Mouse (Mus musculus) hindbrain, embryonic 11.5 days (tissue): ENCODE measurements at regions not wholly inside any gene's neighbourhood (a gene's known extent, or its start where the extent isn't known, plus 50 kb on each side); places are given as distances from the start of the nearest gene placed in this dataset.

ENCODE experiments used
- ATAC-seq: fragments of 200-750 bp; cut with Nextera tagmentation; 2 replicates; pipeline ENCODE4 v1.8.0; 2017; ENCODE audit warnings: mild to moderate bottlenecking, moderate TSS enrichment, moderate library complexity; ENCODE audit not compliant: low FRiP score
- DNase-seq: peaks from one replicate; pipeline ENCODE4 v3.0.0-alpha.2; 2015; ENCODE audit warnings: low spot score
- H3K27ac ChIP-seq: fragments of 300-500 bp; sonication (generic); 2 replicates; pipeline ENCODE4 v1.5.1; 2014; ENCODE audit warnings: mild to moderate bottlenecking, low read depth, low read length
- H3K27me3 ChIP-seq: fragments of 300-500 bp; sonication (generic); 2 replicates; pipeline ENCODE4 v1.6.1; 2014; ENCODE audit warnings: mild to moderate bottlenecking, low read length, moderate library complexity, mixed read lengths; ENCODE audit not compliant: control insufficient read depth, insufficient read depth
- H3K36me3 ChIP-seq: fragments of 300-500 bp; sonication (generic); 2 replicates; pipeline ENCODE4 v1.6.1; 2014; ENCODE audit warnings: mild to moderate bottlenecking, low read length, moderate library complexity, mixed read lengths; ENCODE audit not compliant: control insufficient read depth, insufficient read depth
- H3K4me1 ChIP-seq: fragments of 300-500 bp; sonication (generic); replicated peaks from 2 replicates; pipeline ENCODE4 v1.6.1; 2014; ENCODE audit warnings: low read length, mixed read lengths; ENCODE audit not compliant: control insufficient read depth, insufficient read depth
- H3K4me2 ChIP-seq: fragments of 300-500 bp; sonication (generic); replicated peaks from 2 replicates; pipeline ENCODE4 v1.6.1; 2014; ENCODE audit warnings: mild to moderate bottlenecking, low read depth, low read length
- H3K4me3 ChIP-seq: fragments of 300-500 bp; sonication (generic); 2 replicates; pipeline ENCODE4 v1.5.1; 2014; ENCODE audit warnings: low read depth, low read length
- H3K9ac ChIP-seq: fragments of 300-500 bp; sonication (generic); 2 replicates; pipeline ENCODE4 v1.6.1; 2014; ENCODE audit warnings: low read depth, low read length
- H3K9me3 ChIP-seq: fragments of 300-500 bp; sonication (generic); 2 replicates; pipeline ENCODE4 v1.6.1; 2016; ENCODE audit warnings: low read length; ENCODE audit not compliant: control insufficient read depth
- WGBS: fragments of 180-500 bp; shearing (Covaris S2); extraction: QIAGEN DNeasy Blood & Tissue Kit; methylation state at CpG from one replicate; pipeline ENCODE4 v1.1.7; 2014; 5-methylcytosine and 5-hydroxymethylcytosine counted together

- no peak for DNase-seq
- H3K4me1 ChIP-seq: no peaks in the 10 kb centered on the region
- H3K4me2 ChIP-seq: no peak overlapping the region
- no peak overlapping the region for H3K27ac ChIP-seq
- H3K9ac ChIP-seq: no peak overlapping the region
- no peak for ATAC-seq
- no peaks in the 10 kb centered on the region for H3K36me3 ChIP-seq
- no peaks in the 10 kb centered on the region for H3K9me3 ChIP-seq
- no peaks in the 10 kb centered on the region for H3K27me3 ChIP-seq
- H3K4me3 ChIP-seq: no peak overlapping the region
- 58% methylated on average over 3 of the region's 3 CpGs for WGBS
These were observed 177.7 kb downstream of the Npr3 start for GRCm38 (mm10) chr15:11729381-11729780.

DNA sequence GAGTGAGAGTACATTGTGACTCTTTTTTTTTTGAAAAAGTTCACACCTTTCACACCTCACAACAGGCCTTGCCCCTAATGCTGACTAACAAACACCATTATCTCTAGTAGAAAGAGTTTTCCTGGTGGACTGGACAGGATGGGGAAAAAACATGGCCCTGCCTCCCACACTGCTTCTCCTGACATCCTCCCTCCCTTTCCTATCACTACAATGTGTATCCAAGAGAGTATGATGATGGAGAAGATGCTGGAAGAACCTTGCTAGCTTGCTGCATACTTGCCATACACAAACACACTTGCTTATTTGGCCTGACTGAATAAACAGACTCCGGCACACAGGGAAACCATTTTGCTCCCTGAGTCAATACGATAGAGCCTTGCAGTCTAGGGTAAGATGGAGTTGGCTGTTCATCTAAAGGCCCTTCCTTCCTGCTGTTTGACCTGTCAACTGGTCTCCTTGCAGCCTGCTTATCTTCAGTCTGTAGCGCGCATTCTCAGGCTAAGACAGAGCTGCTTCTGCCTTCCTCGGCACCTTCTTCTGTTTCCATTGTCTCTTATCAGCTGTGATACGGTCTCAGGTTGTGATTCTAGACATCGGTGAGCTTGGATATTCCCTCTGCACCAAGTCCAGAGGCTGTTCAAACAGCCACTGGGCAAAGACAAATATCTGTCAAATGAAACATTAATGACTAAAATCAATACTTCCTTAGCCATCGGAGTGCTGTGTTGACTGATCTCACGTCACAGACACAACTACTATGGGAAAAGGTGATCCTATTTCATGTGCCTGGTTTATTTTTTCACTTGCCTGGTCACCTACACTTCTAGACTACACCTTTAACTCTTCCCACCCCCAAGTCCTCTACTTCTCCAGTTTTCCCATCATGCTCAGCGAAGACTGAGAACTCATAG lies 181.2 kb downstream of the Npr3 start:
- Histone ChIP-seq H3K4me2 (no peak overlapping the region), H3K27ac (no peak overlapping the region), H3K9ac (no peak overlapping the region), H3K4me1 (no peaks in the 10 kb centered on the region), H3K36me3 (no peaks in the 10 kb centered on the region), H3K4me3 (no peak overlapping the region), H3K9me3 (no peaks in the 10 kb centered on the region), H3K27me3 (no peaks in the 10 kb centered on the region)
- no peak for ATAC-seq
- WGBS: 75% methylated on average over 10 of the region's 10 CpGs
- no peak for DNase-seq

GRCm38 (mm10) chr15:11720645-11721044 lies 186.4 kb downstream of the Npr3 start:
- ATAC-seq (no peak), DNase-seq (no peak)
- H3K9ac ChIP-seq: no peak overlapping the region
- no peak overlapping the region for H3K4me2 ChIP-seq
- H3K27me3 ChIP-seq: no peaks in the 10 kb centered on the region
- 80% methylated on average over 4 of the region's 4 CpGs for WGBS
- no peaks in the 10 kb centered on the region for H3K36me3 ChIP-seq
- no peaks in the 10 kb centered on the region for H3K4me1 ChIP-seq
- H3K9me3 ChIP-seq: no peaks in the 10 kb centered on the region
- no peak overlapping the region for H3K27ac ChIP-seq
- no peak overlapping the region for H3K4me3 ChIP-seq

DNA sequence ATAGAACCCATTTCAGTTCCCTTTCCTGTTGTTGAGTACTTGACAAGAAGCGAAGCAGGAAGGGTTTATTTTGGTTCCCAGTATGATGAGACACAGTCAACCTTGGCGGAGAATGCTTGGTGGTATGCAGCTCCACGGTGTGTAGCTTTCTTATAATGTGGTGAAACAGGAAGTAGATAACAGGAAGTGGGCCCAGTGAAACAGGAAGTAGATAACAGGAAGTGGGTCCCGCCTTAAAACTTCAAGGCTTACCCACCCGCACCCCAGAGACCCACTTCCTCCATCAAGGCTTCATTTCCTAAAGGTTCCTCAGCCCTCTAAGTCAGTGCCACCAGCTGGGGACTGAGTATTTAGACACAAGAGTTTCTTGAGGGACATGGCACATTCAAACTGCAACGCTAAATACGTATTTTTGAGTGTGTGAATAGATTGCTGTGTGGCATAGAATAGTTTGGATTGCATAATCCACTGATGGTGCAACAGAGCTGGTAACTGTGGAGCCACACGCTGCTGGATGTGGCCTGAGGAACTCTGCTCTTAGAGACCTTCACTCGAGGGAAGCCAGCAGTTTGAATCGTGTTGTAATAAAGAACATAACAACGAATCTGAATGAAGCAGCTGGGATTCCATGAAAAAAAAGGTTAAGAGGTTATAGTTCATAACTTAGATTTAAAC lies 190.8 kb downstream of the Npr3 start:
- 91% methylated on average over 11 of the region's 11 CpGs for WGBS
- Histone ChIP-seq H3K4me2 (no peak overlapping the region), H3K4me3 (no peak overlapping the region), H3K27ac (no peak overlapping the region), H3K36me3 (no peaks in the 10 kb centered on the region), H3K4me1 (no peaks in the 10 kb centered on the region), H3K27me3 (no peaks in the 10 kb centered on the region), H3K9ac (no peak overlapping the region), H3K9me3 (no peaks in the 10 kb centered on the region)
- DNase-seq (no peak), ATAC-seq (no peak)

DNA sequence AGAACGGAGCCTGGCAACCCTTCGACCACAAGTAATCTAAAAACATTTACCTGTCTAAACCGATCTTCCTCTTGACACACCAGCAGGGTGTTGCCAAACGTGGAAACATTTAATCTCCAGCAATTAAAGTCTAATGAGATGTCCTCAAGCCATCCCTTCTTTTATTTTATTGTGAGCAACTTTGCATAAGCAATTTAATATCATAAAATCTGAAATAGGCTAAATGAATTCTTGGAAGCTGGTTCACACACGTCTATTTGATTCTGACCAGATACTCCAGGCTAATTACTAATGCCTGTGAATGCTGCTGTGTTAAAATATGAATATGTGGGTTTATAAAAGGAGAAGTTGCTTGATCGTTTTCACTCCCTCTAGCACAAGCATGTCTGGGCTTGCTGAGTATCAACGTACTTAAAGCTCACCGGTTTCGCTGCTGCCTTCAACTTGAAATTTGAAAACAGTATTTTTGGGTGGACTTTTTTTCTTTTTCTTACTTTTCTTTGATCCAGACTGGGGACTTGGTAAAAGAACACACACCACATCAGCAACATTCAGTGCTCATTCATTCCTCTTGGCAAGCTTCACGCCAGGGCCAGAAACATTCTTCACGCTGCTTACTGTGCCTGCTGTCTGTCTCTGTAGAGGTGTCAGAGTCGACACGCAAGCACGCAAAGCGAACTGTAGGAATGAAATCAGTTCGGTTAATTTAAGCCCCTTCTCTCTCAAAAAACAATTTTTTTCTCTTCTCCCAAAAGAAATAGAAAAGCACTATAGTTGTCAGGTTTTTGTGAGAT lies 194.4 kb downstream of the Npr3 start:
- Histone ChIP-seq H3K4me1 (no peaks in the 10 kb centered on the region), H3K27ac (no peak overlapping the region), H3K9ac (no peak overlapping the region), H3K27me3 (no peaks in the 10 kb centered on the region), H3K9me3 (no peaks in the 10 kb centered on the region), H3K4me2 (no peak overlapping the region), H3K36me3 (no peaks in the 10 kb centered on the region), H3K4me3 (no peak overlapping the region)
- ATAC-seq (no peak), DNase-seq (no peak)
- WGBS: 84% methylated on average over 16 of the region's 16 CpGs

GRCm38 (mm10) chr15:11701246-11701645 lies 205.8 kb downstream of the Npr3 start:
- Histone ChIP-seq H3K27ac (no peak overlapping the region), H3K4me1 (no peaks in the 10 kb centered on the region), H3K4me3 (no peak overlapping the region), H3K9ac (no peak overlapping the region), H3K4me2 (no peak overlapping the region), H3K9me3 (no peaks in the 10 kb centered on the region), H3K27me3 (no peaks in the 10 kb centered on the region), H3K36me3 (no peaks in the 10 kb centered on the region)
- no peak for DNase-seq
- 92% methylated on average over 6 of the region's 6 CpGs for WGBS
- ATAC-seq: no peak

GRCm38 (mm10) chr15:11699929-11700328 lies 207.2 kb downstream of the Npr3 start:
- ATAC-seq: no peak
- Histone ChIP-seq H3K4me3 (no peak overlapping the region), H3K4me2 (no peak overlapping the region), H3K27ac (no peak overlapping the region), H3K9me3 (no peaks in the 10 kb centered on the region), H3K4me1 (no peaks in the 10 kb centered on the region), H3K27me3 (no peaks in the 10 kb centered on the region), H3K9ac (no peak overlapping the region), H3K36me3 (no peaks in the 10 kb centered on the region)
- WGBS: 86% methylated on average over 3 of the region's 3 CpGs
- DNase-seq: no peak

- no peaks in the 10 kb centered on the region for H3K9me3 ChIP-seq
- no peak for ATAC-seq
- no peak overlapping the region for H3K4me3 ChIP-seq
- H3K36me3 ChIP-seq: no peaks in the 10 kb centered on the region
- H3K4me1 ChIP-seq: no peaks in the 10 kb centered on the region
- no peak overlapping the region for H3K27ac ChIP-seq
- DNase-seq: no peak
- no peaks in the 10 kb centered on the region for H3K27me3 ChIP-seq
- H3K4me2 ChIP-seq: no peak overlapping the region
- no peak overlapping the region for H3K9ac ChIP-seq
- 45% methylated on average over 3 of the region's 3 CpGs for WGBS
These were observed 210.0 kb downstream of the Npr3 start for GRCm38 (mm10) chr15:11697060-11697459.
